Mouse (Mus musculus) forebrain, embryonic 11.5 days (tissue): ENCODE measurements at regions not wholly inside any gene's neighbourhood (a gene's known extent, or its start where the extent isn't known, plus 50 kb on each side); places are given as distances from the start of the nearest gene placed in this dataset.

ENCODE experiments used
- ATAC-seq: fragments of 200-750 bp; cut with Nextera tagmentation; replicated peaks from 2 replicates; pipeline ENCODE4 v1.8.0; 2017; ENCODE audit warnings: moderate TSS enrichment; ENCODE audit not compliant: low FRiP score
- DNase-seq: peaks from one replicate; pipeline ENCODE4 v3.0.0-alpha.2; 2017; ENCODE audit warnings: low spot score
- H3K27ac ChIP-seq: fragments of 300-500 bp; sonication (generic); 2 replicates; pipeline ENCODE4 v1.5.1; 2014; ENCODE audit warnings: low read depth, low read length
- H3K27me3 ChIP-seq: fragments of 300-500 bp; sonication (generic); 2 replicates; pipeline ENCODE4 v1.6.1; 2014; ENCODE audit warnings: mild to moderate bottlenecking, low read length, mixed read lengths; ENCODE audit not compliant: control insufficient read depth, insufficient read depth
- H3K36me3 ChIP-seq: fragments of 300-500 bp; sonication (generic); 2 replicates; pipeline ENCODE4 v1.6.1; 2014; ENCODE audit warnings: mild to moderate bottlenecking, low read length, moderate library complexity, mixed read lengths; ENCODE audit not compliant: control insufficient read depth, insufficient read depth
- H3K4me1 ChIP-seq: fragments of 300-500 bp; sonication (generic); replicated peaks from 2 replicates; pipeline ENCODE4 v1.6.1; 2014; ENCODE audit warnings: low read length, mixed read lengths; ENCODE audit not compliant: control insufficient read depth, insufficient read depth
- H3K4me2 ChIP-seq: fragments of 300-500 bp; sonication (generic); 2 replicates; pipeline ENCODE4 v1.6.1; 2014; ENCODE audit warnings: low read depth, mild to moderate bottlenecking, low read length, moderate library complexity, mixed read lengths; ENCODE audit not compliant: severe bottlenecking
- H3K4me3 ChIP-seq: fragments of 300-500 bp; sonication (generic); 2 replicates; pipeline ENCODE4 v1.5.1; 2014; ENCODE audit warnings: low read depth, low read length
- H3K9ac ChIP-seq: fragments of 300-500 bp; sonication (generic); 2 replicates; pipeline ENCODE4 v1.6.1; 2014; ENCODE audit warnings: low read length
- H3K9me3 ChIP-seq: fragments of 300-500 bp; sonication (generic); 2 replicates; pipeline ENCODE4 v1.6.1; 2016; ENCODE audit warnings: low read length, mixed read lengths; ENCODE audit not compliant: control insufficient read depth
- WGBS: fragments of 180-500 bp; shearing (Covaris S2); extraction: QIAGEN DNeasy Blood & Tissue Kit; methylation state at CpG from one replicate; pipeline ENCODE4 v1.1.7; 2014; 5-methylcytosine and 5-hydroxymethylcytosine counted together

DNA sequence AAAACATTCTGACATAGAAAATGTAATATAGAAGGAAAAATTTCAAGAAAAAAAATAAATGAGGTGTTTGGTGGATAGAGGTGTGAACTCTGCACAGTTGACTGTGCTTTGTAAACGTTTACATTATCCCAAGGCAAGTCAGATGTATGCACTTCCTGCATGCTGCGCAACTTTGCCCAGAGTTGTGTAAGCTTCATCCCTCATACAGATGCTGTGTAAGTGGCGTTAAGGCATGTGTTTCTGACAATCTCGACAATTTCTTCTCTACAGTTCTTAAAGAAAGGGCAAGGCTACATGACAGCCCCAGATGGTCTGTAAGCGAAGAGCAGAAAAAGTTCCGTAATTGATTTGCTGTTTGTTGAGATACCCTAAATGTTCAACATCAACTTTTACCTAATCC is 476.6 kb upstream of the Pitx2 start:
- Histone ChIP-seq H3K4me1 (no peaks in the 10 kb centered on the region), H3K9ac (no peak overlapping the region), H3K36me3 (no peaks in the 10 kb centered on the region), H3K4me2 (no peak overlapping the region), H3K4me3 (no peak overlapping the region), H3K9me3 (no peaks in the 10 kb centered on the region), H3K27ac (no peak overlapping the region), H3K27me3 (no peaks in the 10 kb centered on the region)
- no peak for DNase-seq
- ATAC-seq = no peak
- WGBS = 89% methylated on average over 6 of the region's 6 CpGs

GRCm38 (mm10) chr3:128720276-128720675 is 479.4 kb upstream of the Pitx2 start:
- no peak overlapping the region for H3K4me2 ChIP-seq
- H3K4me3 ChIP-seq = no peak overlapping the region
- no peak overlapping the region for H3K9ac ChIP-seq
- H3K4me1 ChIP-seq = no peaks in the 10 kb centered on the region
- ATAC-seq (no peak), DNase-seq (no peak)
- no peaks in the 10 kb centered on the region for H3K27me3 ChIP-seq
- no peaks in the 10 kb centered on the region for H3K36me3 ChIP-seq
- no peak overlapping the region for H3K27ac ChIP-seq
- WGBS = 14% methylated on average over 5 of the region's 5 CpGs
- H3K9me3 ChIP-seq = no peaks in the 10 kb centered on the region

- no peaks in the 10 kb centered on the region for H3K27me3 ChIP-seq
- no peak overlapping the region for H3K27ac ChIP-seq
- no peaks in the 10 kb centered on the region for H3K36me3 ChIP-seq
- DNase-seq (no peak), ATAC-seq (no peak; the same call in 1 of the 2 replicates)
- no peak overlapping the region for H3K9ac ChIP-seq
- no peaks in the 10 kb centered on the region for H3K9me3 ChIP-seq
- H3K4me2 ChIP-seq = no peak overlapping the region
- H3K4me1 ChIP-seq = no peaks in the 10 kb centered on the region
- WGBS = 71% methylated on average over 7 of the region's 7 CpGs
- no peak overlapping the region for H3K4me3 ChIP-seq
These were observed 480.5 kb upstream of the Pitx2 start for GRCm38 (mm10) chr3:128719226-128719625.

DNA sequence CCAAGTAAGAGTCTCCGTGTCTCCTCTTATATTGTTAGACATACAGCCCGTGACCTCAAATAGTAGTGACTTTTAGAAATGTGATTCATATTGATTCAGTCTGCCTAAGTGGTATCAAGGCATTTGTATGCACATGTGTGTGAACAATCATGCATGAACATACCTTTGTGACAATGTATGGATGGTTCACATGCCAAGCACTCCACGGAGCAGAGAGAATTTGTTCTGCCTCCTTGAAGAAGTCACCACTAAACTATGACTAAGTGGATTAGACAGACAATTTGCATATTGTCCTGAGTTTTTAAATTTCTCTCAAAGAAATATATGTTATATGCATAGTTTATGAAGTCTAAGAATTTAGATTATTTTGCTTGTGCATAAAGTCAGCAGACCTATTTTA is 492.4 kb upstream of the Pitx2 start:
- Histone ChIP-seq H3K9ac (no peak overlapping the region), H3K36me3 (no peaks in the 10 kb centered on the region), H3K4me2 (no peak overlapping the region), H3K27me3 (no peaks in the 10 kb centered on the region), H3K4me1 (no peaks in the 10 kb centered on the region), H3K9me3 (no peaks in the 10 kb centered on the region), H3K4me3 (no peak overlapping the region), H3K27ac (no peak overlapping the region)
- 84% methylated on average over 3 of the region's 3 CpGs for WGBS
- DNase-seq (no peak), ATAC-seq (no peak)

DNA sequence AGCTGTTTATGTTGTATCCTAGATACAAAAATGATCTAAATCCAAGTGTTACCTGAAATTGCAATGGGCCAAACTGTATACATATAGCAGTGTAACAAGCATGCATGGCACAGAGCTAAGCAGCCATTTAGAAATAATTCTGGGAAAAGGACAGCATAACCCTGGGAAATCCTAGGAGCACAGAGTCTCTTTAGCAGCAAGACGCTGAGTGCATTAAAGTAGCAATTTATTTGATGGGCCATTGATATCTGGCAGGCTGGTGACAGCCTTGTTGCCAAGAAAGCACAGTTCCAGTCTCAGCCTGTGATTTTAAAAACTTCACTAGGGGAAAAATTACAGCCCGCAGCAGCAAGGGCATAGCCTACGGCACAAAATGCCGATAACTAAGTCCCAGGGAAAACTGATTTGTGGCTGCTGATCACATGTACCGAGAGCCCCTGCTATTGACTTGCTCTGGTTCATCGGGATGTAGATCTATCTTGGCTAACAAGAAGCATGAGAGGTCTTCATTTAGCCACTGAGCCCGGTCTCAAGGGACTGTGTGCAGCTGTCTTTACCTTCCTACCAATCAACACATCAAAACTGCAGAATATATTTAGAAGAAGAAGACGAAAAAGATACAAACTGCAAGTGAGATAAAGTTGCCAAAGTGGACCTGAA is 531.1 kb upstream of the Pitx2 start:
- ATAC-seq (no peak), DNase-seq (no peak)
- H3K27ac ChIP-seq = no peak overlapping the region
- no peaks in the 10 kb centered on the region for H3K4me1 ChIP-seq
- H3K36me3 ChIP-seq = no peaks in the 10 kb centered on the region
- H3K9ac ChIP-seq = no peak overlapping the region
- H3K9me3 ChIP-seq = no peaks in the 10 kb centered on the region
- no peak overlapping the region for H3K4me2 ChIP-seq
- H3K27me3 ChIP-seq = no peaks in the 10 kb centered on the region
- WGBS = 81% methylated on average over 8 of the region's 8 CpGs
- no peak overlapping the region for H3K4me3 ChIP-seq

- no peak overlapping the region for H3K4me2 ChIP-seq
- ATAC-seq (no peak), DNase-seq (no peak)
- 66% methylated on average over 3 of the region's 3 CpGs for WGBS
- H3K27ac ChIP-seq = no peak overlapping the region
- H3K4me3 ChIP-seq = no peak overlapping the region
- H3K4me1 ChIP-seq = no peaks in the 10 kb centered on the region
- no peaks in the 10 kb centered on the region for H3K9me3 ChIP-seq
- no peaks in the 10 kb centered on the region for H3K36me3 ChIP-seq
- no peak overlapping the region for H3K9ac ChIP-seq
- H3K27me3 ChIP-seq = no peaks in the 10 kb centered on the region
These were observed 534.5 kb upstream of the Pitx2 start for GRCm38 (mm10) chr3:128665184-128665583.

DNA sequence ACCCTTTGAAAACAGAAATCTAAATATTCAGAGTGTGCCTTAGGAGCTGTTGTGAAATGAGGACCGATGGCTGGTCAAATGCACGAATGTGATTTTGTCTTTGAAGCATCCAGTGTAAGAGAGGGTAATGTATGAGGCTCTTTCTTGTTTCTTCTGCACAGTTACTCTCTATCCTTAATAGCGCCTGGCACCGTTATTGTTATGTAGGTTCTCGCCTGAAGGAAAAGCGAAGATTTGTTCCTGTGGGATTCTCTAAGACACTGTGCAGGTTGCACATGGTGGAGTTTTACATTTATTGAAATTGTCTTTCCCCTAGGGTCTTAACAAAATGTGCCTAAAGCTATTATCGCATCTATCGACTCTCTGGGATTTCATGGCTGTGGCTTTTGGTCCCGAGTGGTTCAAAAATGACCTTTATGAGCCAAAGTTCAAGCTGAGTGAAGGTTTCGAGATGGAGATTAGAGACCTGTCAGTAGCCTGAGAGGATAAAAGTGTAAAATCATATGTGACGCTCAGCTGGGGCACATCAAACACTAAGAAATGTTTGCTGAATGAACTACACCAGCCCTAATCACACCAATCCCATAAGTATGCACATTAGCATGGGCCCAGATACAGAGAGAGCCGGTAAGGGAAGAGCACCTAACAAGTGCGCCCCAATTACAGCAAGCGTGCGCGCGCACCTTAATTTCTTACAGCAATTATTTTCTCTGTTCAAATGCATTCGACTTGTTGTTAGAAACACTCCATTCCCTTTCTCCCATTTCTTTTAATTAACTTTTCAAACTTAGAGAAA is 562.5 kb upstream of the Pitx2 start:
- Histone ChIP-seq H3K9me3 (no peaks in the 10 kb centered on the region), H3K27ac (no peak overlapping the region), H3K4me2 (no peak overlapping the region), H3K9ac (no peak overlapping the region), H3K4me3 (no peak overlapping the region), H3K27me3 (no peaks in the 10 kb centered on the region), H3K36me3 (no peaks in the 10 kb centered on the region), H3K4me1 (no peaks in the 10 kb centered on the region)
- WGBS = 85% methylated on average over 18 of the region's 18 CpGs
- no peak for DNase-seq
- no peak for ATAC-seq

DNA sequence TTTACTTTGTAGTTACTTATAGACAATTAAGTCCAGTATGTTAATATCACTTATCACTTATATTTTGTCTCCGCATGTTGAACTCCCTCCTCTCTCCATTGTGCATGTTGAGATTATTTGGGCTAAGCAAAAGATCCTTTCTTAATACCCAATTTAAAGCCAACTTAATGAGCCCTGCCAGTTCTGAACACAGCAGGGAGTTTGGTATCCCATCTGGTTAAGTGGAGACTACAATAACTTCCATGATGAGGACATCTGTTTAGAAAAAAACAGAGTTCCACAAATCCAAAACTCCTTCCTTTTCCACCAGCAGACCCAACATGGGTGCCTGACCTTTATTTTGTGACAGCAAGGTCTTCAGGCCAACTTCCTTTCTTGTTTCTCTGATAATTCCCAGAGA is 572.0 kb upstream of the Pitx2 start:
- H3K36me3 ChIP-seq = no peaks in the 10 kb centered on the region
- no peak overlapping the region for H3K4me3 ChIP-seq
- no peak overlapping the region for H3K4me2 ChIP-seq
- ATAC-seq (no peak), DNase-seq (no peak)
- no peaks in the 10 kb centered on the region for H3K27me3 ChIP-seq
- 43% methylated on average over 1 of the region's 1 CpGs for WGBS
- H3K9ac ChIP-seq = no peak overlapping the region
- no peaks in the 10 kb centered on the region for H3K4me1 ChIP-seq
- no peak overlapping the region for H3K27ac ChIP-seq
- H3K9me3 ChIP-seq = no peaks in the 10 kb centered on the region

- DNase-seq (no peak), ATAC-seq (no peak)
- Histone ChIP-seq H3K9me3 (no peaks in the 10 kb centered on the region), H3K36me3 (no peaks in the 10 kb centered on the region), H3K27me3 (no peaks in the 10 kb centered on the region), H3K4me3 (no peak overlapping the region), H3K4me1 (no peaks in the 10 kb centered on the region), H3K4me2 (no peak overlapping the region), H3K27ac (no peak overlapping the region), H3K9ac (no peak overlapping the region)
- 88% methylated on average over 6 of the region's 6 CpGs for WGBS
These were observed 583.0 kb upstream of the Pitx2 start for GRCm38 (mm10) chr3:128616675-128617074.
